Mouse (Mus musculus): ENCODE results near the gene Olfr868.

The Olfr868 gene

DNA sequence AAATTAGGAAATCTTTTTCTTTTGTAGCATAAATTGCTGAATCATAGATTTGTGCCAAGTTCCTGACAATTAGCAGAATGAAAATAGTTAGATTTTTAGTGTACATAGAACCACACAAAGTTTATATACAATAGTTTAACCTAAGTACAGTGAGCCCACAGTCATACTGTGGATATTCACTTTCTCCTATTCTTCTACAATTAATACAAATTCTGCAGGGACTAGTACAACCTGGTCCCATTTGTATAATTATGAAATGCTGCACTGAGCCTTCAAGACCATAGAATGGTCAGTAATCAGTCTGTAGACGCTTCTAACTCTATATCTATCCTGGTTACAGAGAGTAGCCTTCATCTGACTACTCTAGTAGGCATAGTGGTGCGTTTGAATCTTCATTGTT is at the start of gene Olfr868:
TSS of gene Olfr868 (plus strand) at position 301 of the 400 bp plus-strand sequence.
- DNase-seq, result no peak

DNA sequence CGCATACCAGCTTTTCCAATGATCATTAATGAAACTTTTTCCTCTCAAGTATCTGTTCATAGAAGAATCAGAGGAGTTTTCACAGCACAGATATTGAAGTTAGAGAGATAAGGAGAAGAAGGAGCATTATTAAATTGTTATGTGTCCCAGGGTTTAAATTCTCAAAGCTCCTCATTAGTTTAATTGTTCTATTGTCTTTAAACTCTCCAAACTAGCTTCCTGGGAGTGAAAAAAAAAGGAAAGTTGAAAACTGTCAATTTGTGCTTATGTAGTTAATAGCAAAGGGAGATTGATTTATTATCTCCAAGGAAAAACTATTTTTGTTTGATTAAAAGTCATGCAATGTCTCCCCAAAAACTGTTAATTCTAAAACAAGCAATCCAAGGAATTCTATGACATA is 41.0 kb upstream of the Olfr868 start, which contains the start of gene Olfr867:
TSS of gene Olfr867 (minus strand) at position 101 of the 400 bp plus-strand sequence.
- DNase-seq, result no peak

DNA sequence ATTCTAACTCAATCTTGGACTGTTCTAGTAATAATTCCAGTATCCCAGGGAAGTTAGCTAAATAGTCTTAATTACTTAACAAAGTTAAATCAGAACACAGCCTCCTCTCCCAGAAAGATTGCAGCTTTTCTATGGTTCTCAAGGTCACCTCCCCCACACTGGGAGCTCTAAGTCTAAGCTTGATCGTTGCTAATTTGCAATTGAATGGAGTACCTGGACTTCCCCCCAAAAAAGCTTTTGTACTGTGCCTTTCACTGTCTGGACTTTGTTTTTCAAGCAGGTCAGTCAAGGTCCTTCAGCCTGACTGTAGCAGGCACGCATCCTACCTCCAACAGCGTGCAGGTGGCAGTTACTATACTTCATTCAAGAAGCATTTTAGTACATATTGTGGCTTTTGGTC is 28.2 kb upstream of the Olfr868 start:
- no peak for DNase-seq

DNA sequence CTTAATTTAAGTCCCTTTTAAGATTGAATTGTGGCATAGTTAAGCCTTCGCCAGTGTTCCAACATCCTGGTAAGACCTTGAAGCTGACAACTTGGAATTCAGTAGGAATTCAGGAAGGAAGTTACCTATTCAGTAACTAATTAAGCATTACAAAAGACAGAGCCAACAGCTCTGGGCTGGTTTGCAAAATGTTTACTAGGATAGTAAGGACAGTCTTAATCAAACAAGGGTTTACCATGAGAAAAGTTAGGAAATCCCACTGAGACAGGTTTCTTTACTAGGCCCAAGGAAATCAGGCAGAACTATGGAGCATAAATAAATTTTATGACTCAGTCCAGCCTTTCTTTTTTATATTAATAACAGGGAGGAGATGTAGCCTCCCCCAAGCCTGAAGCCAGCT is 27.1 kb upstream of the Olfr868 start:
- no peak for DNase-seq

DNA sequence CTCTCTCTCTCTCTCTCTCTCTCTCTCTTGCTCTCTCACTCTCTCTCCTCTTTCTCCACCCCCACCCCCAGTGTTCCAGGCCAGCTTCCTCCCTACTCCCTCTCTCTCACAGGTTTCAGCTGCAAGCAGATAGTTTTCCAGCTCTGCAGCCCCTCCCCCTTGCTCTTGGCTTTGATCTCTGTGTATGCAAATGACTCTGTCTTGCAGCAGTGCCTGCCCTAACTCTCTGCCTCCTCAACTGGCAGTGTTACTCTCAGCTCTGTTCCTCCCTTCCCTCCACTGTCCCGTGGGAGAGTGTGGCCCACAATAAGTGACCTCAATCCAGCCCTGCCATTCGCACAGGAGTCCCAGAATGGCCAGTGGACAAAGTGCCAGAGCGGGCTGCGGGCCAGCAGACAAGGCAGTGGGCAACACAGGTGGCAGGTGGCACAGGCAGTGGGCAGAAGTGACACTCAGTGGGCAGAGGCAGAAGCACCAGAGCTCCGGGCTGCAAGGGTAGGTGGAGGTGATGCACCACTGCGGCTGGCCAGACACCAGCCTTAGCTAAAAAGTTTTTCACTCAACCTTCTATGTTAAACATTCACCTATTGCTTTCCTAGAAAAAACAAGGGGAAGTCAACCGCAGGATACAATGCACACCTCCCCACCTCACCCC is 24.8 kb upstream of the Olfr868 start:
- DNase-seq, result no peak

DNA sequence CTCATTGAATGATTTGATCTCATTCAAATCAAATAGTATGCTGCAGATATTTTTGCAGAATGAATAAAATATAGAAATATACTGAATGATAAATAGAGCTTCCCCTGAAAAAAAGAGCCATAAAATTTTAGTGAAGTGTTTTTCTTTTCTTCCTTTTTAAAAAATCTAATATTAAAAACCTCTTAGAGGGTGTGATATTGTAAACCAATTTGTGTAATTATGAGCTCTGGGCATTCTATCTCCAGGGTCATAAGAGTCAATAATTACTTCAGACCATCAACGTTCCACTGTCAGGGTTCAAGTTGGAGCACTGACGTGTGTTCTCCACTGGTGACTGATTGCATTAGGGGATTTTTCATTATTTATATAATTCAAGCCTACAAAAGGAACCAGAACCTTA is 30.3 kb downstream of the Olfr868 start, which contains the start of gene Olfr869:
TSS of gene Olfr869 (plus strand) at position 301 of the 400 bp plus-strand sequence.
- no peak for DNase-seq

DNA sequence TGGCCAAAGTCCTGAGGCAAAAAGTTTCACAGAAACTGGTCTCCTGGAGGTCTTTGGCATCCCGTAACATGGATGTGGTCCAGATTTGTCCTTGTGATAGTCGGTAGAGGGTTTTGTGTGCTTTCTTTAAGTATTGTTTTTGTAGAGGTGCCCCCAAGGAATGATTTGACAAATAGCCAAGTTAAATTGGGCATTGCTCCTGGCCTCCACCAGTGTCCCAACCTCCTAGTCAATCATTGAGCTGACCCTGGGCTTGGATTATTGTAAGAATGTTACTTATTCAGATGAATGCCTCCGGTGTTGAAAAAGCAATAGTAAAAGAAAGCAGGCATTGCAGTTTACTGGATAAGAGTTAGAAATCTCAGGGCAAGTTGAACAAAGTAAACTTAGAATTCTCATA is 51.3 kb downstream of the Olfr868 start:
- DNase-seq, result no peak

Data from embryo, embryonic 11 days (tissue).